Mouse (Mus musculus) ES-CJ7 (cell line): ENCODE results near the gene Rnf151.
"Not testable (repeated sequence)": the region's sequence is repeated elsewhere in the genome, so short reads cannot be mapped to it uniquely, and the experiment has no call there.

Experiments
- DNase-seq: peaks from one replicate; pipeline ENCODE4 v3.0.0; 2011; ENCODE audit warnings: low read depth, low spot score

The Rnf151 gene

GRCm38 (mm10) chr17:24705821-24706220 lies 12.0 kb downstream of the Rnf151 start:
- DNase-seq = no peak

- no peak for DNase-seq
These were observed 16.6 kb downstream of the Rnf151 start for GRCm38 (mm10) chr17:24701251-24701650.

- no peak for DNase-seq
These were observed 18.4 kb downstream of the Rnf151 start for GRCm38 (mm10) chr17:24699473-24699872.

DNA sequence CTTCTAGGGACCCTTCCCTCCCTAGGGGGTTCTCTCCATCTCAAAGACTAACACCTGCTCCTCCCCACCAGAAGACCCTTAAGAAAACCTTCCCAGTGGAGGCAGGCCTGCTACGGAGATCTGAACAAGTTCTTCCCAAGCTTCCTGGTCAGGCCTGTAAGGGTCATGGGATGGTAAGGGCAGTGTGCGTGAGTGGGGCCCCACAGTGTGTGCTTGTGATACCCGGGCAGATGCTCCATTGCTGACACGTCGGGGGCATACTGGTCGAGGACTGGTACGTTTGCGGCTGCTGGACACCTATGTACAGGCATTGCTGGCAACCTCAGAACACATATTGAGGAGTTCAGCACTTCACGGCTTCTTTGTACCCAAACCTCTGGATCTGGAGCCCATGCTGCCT lies 19.1 kb downstream of the Rnf151 start:
- no peak for DNase-seq

DNA sequence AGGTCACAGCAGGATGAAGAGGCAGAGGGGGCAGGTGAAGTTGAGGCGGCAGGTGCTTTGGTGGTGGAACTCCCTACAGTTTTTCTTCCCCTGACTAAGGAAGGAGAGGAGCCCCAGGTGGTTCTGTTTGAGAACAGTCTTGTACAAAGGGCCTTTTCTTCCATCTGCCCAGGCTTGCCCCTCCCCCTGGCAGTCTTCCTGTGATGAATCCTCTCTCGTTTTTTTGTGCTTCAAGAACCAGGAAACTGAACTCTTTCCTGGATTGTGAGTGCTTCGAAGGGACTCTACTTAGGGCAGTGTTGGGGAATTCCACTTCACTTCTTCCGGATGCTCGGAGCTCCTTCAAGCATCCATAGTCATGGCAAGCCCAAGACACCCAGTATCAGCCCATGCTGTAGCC lies 19.9 kb downstream of the Rnf151 start:
- peak; percentile 61 for DNase-seq

- peak; percentile 92 for DNase-seq
These were observed 21.7 kb downstream of the Rnf151 start, which contains the start of the genes Gfer and Noxo1 for GRCm38 (mm10) chr17:24696011-24696697. Gene Gfer (minus strand): TSS chr17:24696156. Gene Noxo1 (plus strand): TSS chr17:24696234.

- DNase-seq = no peak
These were observed 22.4 kb downstream of the Rnf151 start for GRCm38 (mm10) chr17:24695326-24696010.

DNA sequence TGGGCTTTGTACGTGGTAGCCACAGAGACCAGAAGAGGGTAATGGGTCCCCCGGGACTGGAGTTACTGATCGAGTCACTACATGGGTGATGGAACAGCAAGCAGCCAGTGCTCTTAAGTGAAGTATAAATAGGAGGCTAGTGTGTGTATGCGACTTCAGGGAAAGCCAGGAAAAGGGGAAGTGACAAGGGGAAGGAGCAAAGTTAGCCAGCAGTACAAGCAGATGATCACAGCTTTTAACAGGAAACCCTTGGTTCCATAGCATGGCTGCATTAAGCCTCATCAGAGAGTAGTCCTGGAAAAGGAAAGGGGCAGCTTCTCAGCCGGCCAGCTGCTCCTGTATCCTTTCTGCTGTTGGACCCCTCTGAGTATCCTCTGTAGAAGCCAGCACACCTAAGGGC lies 25.5 kb downstream of the Rnf151 start:
- DNase-seq = no peak

DNA sequence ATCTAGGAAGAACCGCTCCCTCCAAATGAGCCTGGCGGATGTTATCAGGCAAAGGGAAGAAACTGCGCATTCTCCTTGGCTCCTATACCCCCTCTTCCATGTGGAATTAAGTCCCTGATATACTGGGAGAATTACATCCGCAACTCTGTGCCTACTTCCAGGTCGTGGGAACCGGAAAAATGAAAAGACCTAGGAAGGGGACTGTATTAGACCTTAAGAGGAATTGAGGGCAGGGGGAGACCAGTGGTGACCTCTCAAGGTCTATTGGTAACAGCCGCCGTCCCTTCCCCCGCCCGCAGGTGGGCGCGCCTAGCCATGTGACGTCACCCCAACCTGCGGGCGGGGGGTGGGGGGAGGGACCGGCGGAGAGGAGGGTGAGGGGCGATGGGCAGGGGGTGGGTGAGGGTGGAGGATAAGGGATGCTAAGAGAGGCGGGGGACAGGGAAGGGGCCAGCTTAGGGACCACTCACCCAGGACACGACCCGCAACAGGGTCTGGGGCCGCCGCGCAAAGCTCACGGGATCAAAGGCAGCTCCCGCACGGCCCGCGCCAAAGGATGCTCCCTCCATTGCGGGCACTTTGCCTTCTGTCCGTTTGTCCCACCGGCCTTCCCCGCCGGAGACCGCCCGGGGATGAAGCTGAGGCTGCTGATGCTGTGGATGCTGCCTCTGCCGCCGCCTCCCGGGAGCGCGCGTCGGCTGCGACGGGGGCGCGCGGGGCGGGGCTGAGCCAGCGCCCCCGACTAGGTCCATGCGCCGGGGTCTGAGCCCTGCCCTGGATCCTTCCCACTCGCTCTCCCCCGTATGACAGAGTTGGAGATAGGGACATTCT lies 28.4 kb downstream of the Rnf151 start, which contains the start of gene Syngr3:
Syngr3 (minus strand) TSS at position 705 of the 831 bp plus-strand sequence.
- no peak for DNase-seq

- no peak for DNase-seq
These were observed 30.3 kb downstream of the Rnf151 start for GRCm38 (mm10) chr17:24687599-24687998.

- DNase-seq = peak; percentile 60
These were observed 30.7 kb downstream of the Rnf151 start for GRCm38 (mm10) chr17:24687146-24687595.

DNA sequence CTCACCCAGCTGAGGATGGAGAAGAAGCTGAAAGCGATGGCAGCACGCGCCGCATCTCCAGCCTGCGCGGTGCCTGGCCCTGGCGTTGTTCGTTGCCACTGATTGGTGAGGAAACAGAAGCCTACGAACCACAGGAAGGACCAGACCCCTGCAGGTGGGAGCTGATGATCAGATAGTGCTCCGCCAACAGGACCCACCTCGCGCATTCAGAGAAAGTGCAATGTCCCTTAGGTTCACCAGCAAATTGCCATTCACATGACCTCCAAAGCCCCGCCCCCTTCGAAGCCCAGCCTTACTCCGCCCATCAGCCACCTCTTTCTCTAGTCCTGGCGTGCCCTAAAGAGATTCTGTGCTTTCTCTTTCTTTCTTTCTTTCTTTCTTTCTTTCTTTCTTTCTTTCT lies 31.3 kb downstream of the Rnf151 start:
- DNase-seq = peak; percentile 80

DNA sequence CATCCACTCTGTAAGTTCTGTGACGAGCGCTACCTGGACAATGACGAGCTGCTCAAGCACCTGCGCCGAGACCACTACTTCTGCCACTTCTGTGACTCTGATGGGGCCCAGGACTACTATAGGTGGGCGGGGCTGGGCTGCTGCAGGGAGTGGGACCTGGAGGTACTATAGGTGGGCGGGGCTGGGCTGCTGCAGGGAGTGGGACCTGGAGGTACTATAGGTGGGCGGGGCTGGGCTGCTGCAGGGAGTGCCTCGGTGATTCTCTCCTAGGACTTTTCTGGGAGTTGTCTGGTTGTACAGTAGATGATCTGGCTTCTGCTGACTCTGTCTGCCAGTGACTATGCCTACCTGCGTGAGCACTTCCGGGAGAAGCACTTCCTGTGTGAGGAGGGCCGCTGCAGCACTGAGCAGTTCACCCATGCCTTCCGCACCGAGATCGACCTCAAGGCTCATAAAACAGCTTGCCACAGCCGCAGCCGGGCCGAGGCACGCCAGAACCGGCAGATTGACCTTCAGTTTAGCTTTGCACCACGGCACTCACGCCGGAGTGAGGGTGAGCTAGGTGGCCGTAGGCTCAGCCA lies 40.3 kb downstream of the Rnf151 start:
- peak; percentile 82 for DNase-seq

GRCm38 (mm10) chr17:24676877-24677276 lies 41.0 kb downstream of the Rnf151 start:
- DNase-seq = no peak

- DNase-seq = peak; percentile 87
These were observed 41.7 kb downstream of the Rnf151 start for GRCm38 (mm10) chr17:24676187-24676586.

- DNase-seq = no peak
These were observed 43.6 kb downstream of the Rnf151 start for GRCm38 (mm10) chr17:24674277-24674676.

- DNase-seq = peak; percentile 66
These were observed 45.7 kb downstream of the Rnf151 start for GRCm38 (mm10) chr17:24672141-24672540.

- DNase-seq = no peak
These were observed 46.5 kb downstream of the Rnf151 start for GRCm38 (mm10) chr17:24671346-24671745.

DNA sequence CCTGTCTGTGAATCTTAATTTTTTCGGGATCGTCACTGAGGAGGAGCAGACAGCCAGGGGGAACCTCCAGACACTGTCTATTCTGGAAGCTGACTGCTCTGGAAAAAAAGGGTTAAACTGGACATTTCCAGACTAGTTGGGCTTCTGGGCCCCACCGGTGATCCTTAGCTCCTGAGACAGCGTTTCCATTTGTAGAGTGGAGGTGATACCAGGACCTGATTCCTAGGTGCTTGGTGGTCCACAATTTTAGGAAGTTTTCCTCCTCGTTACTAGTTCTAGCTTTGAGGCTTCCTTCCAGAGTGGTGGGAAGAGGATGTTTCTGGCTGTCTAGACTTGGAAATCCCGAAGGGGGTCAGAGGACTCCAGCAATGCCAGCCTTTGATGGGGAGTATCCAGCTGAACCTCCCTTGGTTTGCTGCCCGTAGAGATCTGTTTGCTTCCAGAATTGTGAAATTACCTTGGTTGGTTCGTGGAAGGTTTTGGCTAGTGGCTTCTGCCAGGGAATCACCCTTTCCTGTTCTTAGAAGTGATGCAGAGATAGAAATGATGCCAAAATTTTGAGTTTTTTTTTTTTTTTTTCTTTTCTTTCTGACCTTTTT lies 47.5 kb downstream of the Rnf151 start:
- DNase-seq = no peak

- peak; percentile 90 for DNase-seq
These were observed 48.2 kb downstream of the Rnf151 start, which contains the start of gene Zfp598 for GRCm38 (mm10) chr17:24669545-24670245. Gene Zfp598 (plus strand): TSS chr17:24669687.

GRCm38 (mm10) chr17:24669214-24669544 lies 48.7 kb downstream of the Rnf151 start:
- not testable (repeated sequence) for DNase-seq
